Mouse (Mus musculus) urinary bladder, adult 18-20 months (tissue): Measurements from ENCODE around the gene Atp2a3.
A peak's percentile ranks its signal among the peaks of the same experiment; 100 is the strongest.

ENCODE experiments used
- DNase-seq, 2 experiments: peaks; one replicate each; pipeline ENCODE4 v3.0.0; 2022; ENCODE audit warnings: low spot score in 2 of 2, mixed read lengths in 2 of 2

The Atp2a3 gene

GRCm38 (mm10) chr11:73006377-73006776 is 45.4 kb downstream of the Atp2a3 start:
- DNase-seq, result no peak

GRCm38 (mm10) chr11:73007113-73007512 is 46.1 kb downstream of the Atp2a3 start:
- no peak for DNase-seq

- peak in 1 of 2 experiments; percentile 44 for DNase-seq
Observed at GRCm38 (mm10) chr11:73007698-73008481, 46.9 kb downstream of the Atp2a3 start.

- DNase-seq, result no peak
Observed at GRCm38 (mm10) chr11:73008826-73009225, 47.9 kb downstream of the Atp2a3 start.

GRCm38 (mm10) chr11:73009531-73010274 is 48.7 kb downstream of the Atp2a3 start:
- no peak for DNase-seq

- DNase-seq, result no peak
Observed at GRCm38 (mm10) chr11:73013981-73014380, 53.0 kb downstream of the Atp2a3 start.

- no peak for DNase-seq
Observed at GRCm38 (mm10) chr11:73014831-73015344, 53.9 kb downstream of the Atp2a3 start.

GRCm38 (mm10) chr11:73015391-73016102 is 54.6 kb downstream of the Atp2a3 start:
- DNase-seq, result peak in 1 of 2 experiments; percentile 48

GRCm38 (mm10) chr11:73016103-73016420 is 55.1 kb downstream of the Atp2a3 start:
- DNase-seq, result no peak

GRCm38 (mm10) chr11:73018471-73019146 is 57.6 kb downstream of the Atp2a3 start, which contains the start of gene Camkk1:
Camkk1 (plus strand) TSS chr11:73019008.
- peak; percentile 80 to 90 for DNase-seq

GRCm38 (mm10) chr11:73019147-73019795 is 58.3 kb downstream of the Atp2a3 start:
- DNase-seq, result no peak

GRCm38 (mm10) chr11:73020953-73021800 is 60.2 kb downstream of the Atp2a3 start:
- no peak for DNase-seq

GRCm38 (mm10) chr11:73023099-73023498 is 62.1 kb downstream of the Atp2a3 start:
- DNase-seq, result peak in 1 of 2 experiments; percentile 82

GRCm38 (mm10) chr11:73023827-73024226 is 62.9 kb downstream of the Atp2a3 start:
- DNase-seq, result no peak

GRCm38 (mm10) chr11:73024236-73024904 is 63.4 kb downstream of the Atp2a3 start:
- no peak for DNase-seq

GRCm38 (mm10) chr11:73026961-73027360 is 66.0 kb downstream of the Atp2a3 start:
- DNase-seq, result no peak

- peak; percentile 77 to 80 for DNase-seq
Observed at GRCm38 (mm10) chr11:73030821-73031498, 70.0 kb downstream of the Atp2a3 start.

GRCm38 (mm10) chr11:73031536-73031935 is 70.6 kb downstream of the Atp2a3 start:
- DNase-seq, result no peak

GRCm38 (mm10) chr11:73036077-73036476 is 75.1 kb downstream of the Atp2a3 start:
- DNase-seq, result no peak
